Mouse (Mus musculus) lung, postnatal 0 days (tissue): ENCODE measurements at regions not wholly inside any gene's neighbourhood (a gene's known extent, or its start where the extent isn't known, plus 50 kb on each side); places are given as distances from the start of the nearest gene placed in this dataset.

ENCODE experiments used
- CTCF ChIP-seq: IDR thresholded peaks from 2 replicates; pipeline ENCODE4 v1.5.1; 2016; ENCODE audit warnings: antibody characterized with exemption, mild to moderate bottlenecking
- EP300 ChIP-seq: IDR thresholded peaks from 2 replicates; pipeline ENCODE4 v1.6.1; 2016; ENCODE audit warnings: antibody characterized with exemption, mild to moderate bottlenecking, control low read depth

- no peak for TF ChIP-seq EP300
- TF ChIP-seq CTCF: no peak
These were observed 52.0 kb downstream of the 4930426L09Rik start for GRCm38 (mm10) chr2:19049877-19050731.
